Mouse (Mus musculus): ENCODE measurements around the gene Taf11. TPM values are rescaled to one million over a fixed set of nuclear protein-coding genes. Genes with fewer than 3 reads are reported as not detected.

The Taf11 gene
- polyA plus RNA-seq, 1 experiment = 11.5 TPM

DNA sequence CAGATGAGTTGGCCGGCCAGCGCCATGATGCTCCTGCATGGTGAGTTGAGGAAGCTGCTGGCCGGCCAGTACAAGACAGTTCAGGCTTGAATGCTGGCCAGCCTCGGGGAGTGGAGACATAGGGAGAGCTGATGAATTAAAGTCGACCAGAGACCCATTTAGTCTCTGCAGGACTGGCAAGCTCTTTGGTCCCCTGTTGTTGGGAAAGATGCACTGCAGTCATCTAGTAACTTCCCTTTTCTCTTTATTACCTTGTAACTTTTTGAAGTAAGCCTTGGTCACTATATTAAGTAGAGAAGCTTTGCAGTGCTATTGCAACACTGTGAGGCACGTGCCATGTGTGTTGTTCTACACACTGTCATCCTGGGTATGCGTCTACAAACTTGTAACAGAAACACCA lies 15.9 kb upstream of the Taf11 start:
- TF ChIP-seq POLR2A (IDR thresholded peaks at IDR 0.05; ENCODE audit: borderline replicate concordance, extremely low read depth, low read depth, low read length) = no peak
- no peak for TF ChIP-seq CTCF (IDR thresholded peaks at IDR 0.05; ENCODE audit: insufficient read depth, low read length)
- 27% methylated on average over 7 of the region's 7 CpGs for WGBS
- Histone ChIP-seq H3K4me1 (ENCODE audit: control insufficient read depth, insufficient read depth, low read length) (peaks cover 32% of the 10 kb centered on the region), H3K4me3 (replicated peaks; ENCODE audit: extremely low read depth, low read depth, low read length) (no peak overlapping the region)
- no peak for DNase-seq

DNA sequence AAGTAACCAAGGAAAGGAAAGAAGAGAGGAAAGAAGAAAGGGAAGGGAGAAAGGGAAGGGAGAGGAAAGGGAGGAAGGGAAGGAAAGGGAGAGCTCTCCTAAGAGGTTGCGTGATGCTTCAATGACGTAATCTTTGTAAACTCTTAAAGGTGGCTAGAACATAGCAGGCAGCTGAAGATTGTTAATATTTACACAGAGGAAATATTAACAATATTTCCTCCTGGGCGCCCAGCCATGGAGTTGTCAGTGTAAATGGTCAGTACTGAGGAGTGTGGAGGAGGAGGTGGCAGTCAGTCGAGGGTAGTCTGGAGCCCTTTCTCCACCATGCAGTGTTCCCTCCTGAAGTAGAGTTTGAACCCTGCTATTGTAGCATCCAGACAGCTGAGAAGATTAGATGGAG lies 15.4 kb upstream of the Taf11 start:
- H3K4me1 ChIP-seq (ENCODE audit: control insufficient read depth, insufficient read depth, low read length) = peaks cover 32% of the 10 kb centered on the region

DNA sequence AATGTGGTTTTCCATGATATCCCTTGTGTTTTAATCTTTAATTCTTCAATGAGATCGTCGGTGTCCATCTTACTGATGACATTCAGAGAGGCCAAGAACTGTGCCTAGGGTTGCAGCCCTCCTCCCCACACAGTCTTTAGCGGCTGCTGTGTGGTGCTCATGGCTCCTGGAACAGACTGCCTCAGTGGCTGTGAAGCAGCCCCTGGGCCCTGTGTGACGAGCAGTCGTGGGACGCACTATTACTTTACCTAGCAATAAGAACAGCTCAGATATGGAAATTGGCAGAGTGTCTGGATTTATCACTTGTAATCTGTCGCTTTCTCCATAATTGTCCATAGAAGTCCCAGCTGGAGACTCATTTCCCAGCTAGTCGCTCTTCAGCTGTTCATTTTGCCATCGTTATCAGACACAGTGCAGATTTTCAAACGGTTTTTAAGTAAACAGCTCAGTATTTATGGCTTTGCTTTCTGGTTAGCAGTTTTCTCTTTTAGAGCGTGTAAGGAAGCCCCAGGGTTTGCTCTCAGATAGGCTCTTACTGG lies 12.6 kb upstream of the Taf11 start:
- Histone ChIP-seq H3K4me3 (replicated peaks; ENCODE audit: extremely low read depth, low read depth, low read length) (no peak overlapping the region), H3K4me1 (ENCODE audit: control insufficient read depth, insufficient read depth, low read length) (peaks cover 32% of the 10 kb centered on the region)
- DNase-seq = no peak
- WGBS = 78% methylated on average over 11 of the region's 11 CpGs
- no peak for TF ChIP-seq CTCF (IDR thresholded peaks at IDR 0.05; ENCODE audit: insufficient read depth, low read length)
- TF ChIP-seq POLR2A (IDR thresholded peaks at IDR 0.05; ENCODE audit: borderline replicate concordance, extremely low read depth, low read depth, low read length) = no peak

More for the DNA sequence above, 15.4 kb upstream of the Taf11 start:
- no peak overlapping the region for H3K4me3 ChIP-seq (replicated peaks; ENCODE audit: extremely low read depth, low read depth, low read length)
- 24% methylated on average over 4 of the region's 4 CpGs for WGBS
- TF ChIP-seq CTCF (IDR thresholded peaks at IDR 0.05; ENCODE audit: insufficient read depth, low read length) (no peak), POLR2A (IDR thresholded peaks at IDR 0.05; ENCODE audit: borderline replicate concordance, extremely low read depth, low read depth, low read length) (no peak)
- DNase-seq = peak; percentile 54

DNA sequence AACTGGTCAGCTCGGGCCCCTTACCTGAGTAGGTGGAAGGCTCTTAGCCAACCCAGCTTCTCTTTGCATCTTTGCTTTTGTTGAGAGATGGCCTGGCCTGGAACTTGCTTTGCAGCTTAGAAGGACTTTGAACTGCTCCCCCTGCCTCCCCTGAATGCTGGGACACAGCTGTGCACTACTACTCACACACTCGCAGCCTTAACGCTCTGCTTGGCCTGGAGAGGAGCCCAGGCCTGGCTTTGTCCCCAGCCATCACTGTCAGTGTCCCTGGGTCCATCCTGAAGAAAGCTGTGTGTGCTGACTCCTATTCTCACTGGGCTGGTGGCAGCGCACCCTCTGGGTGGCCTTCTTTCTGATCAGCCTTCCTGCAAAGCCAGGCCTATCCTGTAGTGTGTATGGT lies 11.0 kb upstream of the Taf11 start:
- Histone ChIP-seq H3K4me3 (replicated peaks; ENCODE audit: extremely low read depth, low read depth, low read length) (no peak overlapping the region), H3K4me1 (ENCODE audit: control insufficient read depth, insufficient read depth, low read length) (peaks cover 24% of the 10 kb centered on the region)
- TF ChIP-seq POLR2A (IDR thresholded peaks at IDR 0.05; ENCODE audit: borderline replicate concordance, extremely low read depth, low read depth, low read length) (no peak), CTCF (IDR thresholded peaks at IDR 0.05; ENCODE audit: insufficient read depth, low read length) (no peak)
- 48% methylated on average over 4 of the region's 4 CpGs for WGBS
- DNase-seq = no peak

DNA sequence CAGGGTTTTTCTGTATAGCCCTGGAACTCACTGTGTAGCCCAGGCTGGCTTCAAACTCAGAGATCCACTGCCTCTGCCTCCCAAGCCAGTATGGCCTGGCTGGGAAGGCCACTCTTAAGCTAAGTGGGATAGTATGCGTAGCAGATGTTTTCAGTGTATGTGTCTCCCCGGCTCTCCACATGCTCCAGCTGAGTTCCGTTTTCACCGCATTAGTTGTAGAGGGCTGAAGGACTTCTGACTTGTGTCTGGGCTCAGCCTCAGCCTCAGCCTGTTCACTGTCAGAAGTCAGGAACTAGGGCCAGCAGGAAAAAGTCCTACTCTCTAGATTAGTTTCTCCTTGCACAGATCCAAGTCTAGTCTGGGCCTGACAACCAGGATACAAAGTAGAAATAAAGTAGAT lies 6.7 kb upstream of the Taf11 start:
- no peak for TF ChIP-seq CTCF (IDR thresholded peaks at IDR 0.05; ENCODE audit: insufficient read depth, low read length)
- no peak for TF ChIP-seq POLR2A (IDR thresholded peaks at IDR 0.05; ENCODE audit: borderline replicate concordance, extremely low read depth, low read depth, low read length)
- Histone ChIP-seq H3K4me1 (ENCODE audit: control insufficient read depth, insufficient read depth, low read length) (peaks cover 6% of the 10 kb centered on the region), H3K4me3 (replicated peaks; ENCODE audit: extremely low read depth, low read depth, low read length) (no peak overlapping the region)
- WGBS = 67% methylated on average over 4 of the region's 4 CpGs
- DNase-seq = no peak

DNA sequence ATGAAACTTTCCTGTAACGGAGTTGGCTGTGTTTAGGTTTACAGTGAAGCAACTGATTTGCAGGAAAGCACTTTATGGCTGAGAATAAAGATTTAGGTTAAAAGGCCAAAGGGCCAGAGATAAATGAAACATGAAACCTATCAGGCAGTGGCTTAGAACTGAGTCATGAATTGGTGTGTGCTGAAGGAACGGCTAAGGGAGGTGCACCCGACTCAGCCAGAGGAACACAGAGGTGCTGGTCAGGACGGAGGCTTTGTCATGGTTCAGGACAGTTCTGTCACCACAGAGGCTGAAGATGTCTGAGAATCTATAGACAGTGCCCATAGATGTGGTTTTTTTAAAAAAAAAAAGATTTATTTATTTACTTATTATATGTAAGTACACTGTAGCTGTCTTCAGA lies 5.1 kb upstream of the Taf11 start:
- no peak for TF ChIP-seq POLR2A (IDR thresholded peaks at IDR 0.05; ENCODE audit: borderline replicate concordance, extremely low read depth, low read depth, low read length)
- TF ChIP-seq CTCF (IDR thresholded peaks at IDR 0.05; ENCODE audit: insufficient read depth, low read length) = no peak
- no peak for DNase-seq
- 77% methylated on average over 4 of the region's 4 CpGs for WGBS
- Histone ChIP-seq H3K4me1 (ENCODE audit: control insufficient read depth, insufficient read depth, low read length) (peaks cover 9% of the 10 kb centered on the region), H3K4me3 (replicated peaks; ENCODE audit: extremely low read depth, low read depth, low read length) (no peak overlapping the region)

DNA sequence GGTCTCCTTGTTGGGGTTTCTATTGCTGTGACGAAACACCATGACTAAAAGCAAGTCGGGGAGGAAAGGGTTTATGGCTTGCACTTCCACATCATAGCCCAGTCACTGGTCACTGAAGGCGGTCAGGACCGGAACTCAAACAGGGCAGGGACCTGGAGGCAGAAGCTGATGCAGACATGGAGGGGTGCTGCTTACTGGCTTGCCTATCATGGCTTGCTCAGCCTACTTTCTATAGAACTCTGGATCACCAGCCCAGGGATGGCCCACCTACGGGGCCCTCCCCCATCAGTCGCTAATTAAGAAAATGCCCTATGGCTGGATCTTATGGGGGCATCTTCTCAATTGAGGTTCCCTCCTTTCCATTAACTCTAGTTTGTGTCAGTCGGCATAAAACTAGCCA lies 1.7 kb upstream of the Taf11 start:
- 85% methylated on average over 7 of the region's 7 CpGs for WGBS
- DNase-seq = no peak
- no peak for TF ChIP-seq POLR2A (IDR thresholded peaks at IDR 0.05; ENCODE audit: borderline replicate concordance, extremely low read depth, low read depth, low read length)
- TF ChIP-seq CTCF (IDR thresholded peaks at IDR 0.05; ENCODE audit: insufficient read depth, low read length) = no peak
- Histone ChIP-seq H3K4me1 (ENCODE audit: control insufficient read depth, insufficient read depth, low read length) (peaks cover 11% of the 10 kb centered on the region), H3K4me3 (replicated peaks; ENCODE audit: extremely low read depth, low read depth, low read length) (no peak overlapping the region)

DNA sequence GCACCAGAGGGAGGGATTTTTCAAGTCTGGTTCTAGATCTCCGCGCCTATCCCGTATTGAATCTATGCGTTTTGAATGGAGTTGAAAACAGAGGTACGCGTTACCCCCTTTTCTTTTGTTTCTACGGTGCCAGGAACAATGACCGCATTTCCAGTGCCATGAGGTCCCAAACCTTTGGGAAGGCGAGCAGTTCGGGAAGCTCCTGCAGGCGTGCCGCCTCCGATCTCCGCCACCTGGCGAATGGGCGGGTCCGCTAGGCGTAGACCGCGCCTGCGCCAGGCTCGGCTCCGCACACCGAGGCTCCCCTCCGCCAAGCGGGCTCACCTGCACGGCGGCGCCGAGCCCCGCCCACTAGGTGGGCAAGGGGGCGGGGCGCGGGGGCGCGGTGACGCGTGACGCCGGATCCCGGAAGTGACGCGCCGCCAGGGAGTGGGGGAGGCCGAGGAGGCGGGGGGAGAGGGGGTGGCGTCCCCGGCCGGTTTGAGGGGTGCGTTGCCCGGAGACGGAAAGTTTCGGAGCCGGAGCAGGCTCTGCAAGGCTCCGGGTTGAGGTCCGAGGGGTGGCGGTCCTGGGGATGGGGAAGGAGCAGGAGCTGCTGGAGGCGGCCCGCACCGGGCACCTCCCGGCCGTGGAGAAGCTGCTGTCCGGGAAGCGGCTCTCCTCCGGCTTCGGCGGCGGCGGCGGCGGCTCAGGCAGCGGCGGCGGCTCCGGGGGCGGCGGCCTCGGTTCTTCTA lies 589 bp downstream of the Taf11 start, which contains the start of gene Anks1:
Anks1 (plus strand) TSS at position 419 of the 734 bp plus-strand sequence.
- Histone ChIP-seq H3K4me1 (ENCODE audit: control insufficient read depth, insufficient read depth, low read length) (peaks cover 11% of the 10 kb centered on the region), H3K4me3 (replicated peaks; ENCODE audit: extremely low read depth, low read depth, low read length) (peak within 1 kb of the TSS; percentile 93)
- TF ChIP-seq POLR2A (IDR thresholded peaks at IDR 0.05; ENCODE audit: borderline replicate concordance, extremely low read depth, low read depth, low read length) = peak; percentile 37; the same call in 1 of the 2 replicates
- no peak for TF ChIP-seq CTCF (IDR thresholded peaks at IDR 0.05; ENCODE audit: insufficient read depth, low read length)
- WGBS = under 1% methylated on average over 78 of the region's 78 CpGs
- DNase-seq = peak; percentile 93

DNA sequence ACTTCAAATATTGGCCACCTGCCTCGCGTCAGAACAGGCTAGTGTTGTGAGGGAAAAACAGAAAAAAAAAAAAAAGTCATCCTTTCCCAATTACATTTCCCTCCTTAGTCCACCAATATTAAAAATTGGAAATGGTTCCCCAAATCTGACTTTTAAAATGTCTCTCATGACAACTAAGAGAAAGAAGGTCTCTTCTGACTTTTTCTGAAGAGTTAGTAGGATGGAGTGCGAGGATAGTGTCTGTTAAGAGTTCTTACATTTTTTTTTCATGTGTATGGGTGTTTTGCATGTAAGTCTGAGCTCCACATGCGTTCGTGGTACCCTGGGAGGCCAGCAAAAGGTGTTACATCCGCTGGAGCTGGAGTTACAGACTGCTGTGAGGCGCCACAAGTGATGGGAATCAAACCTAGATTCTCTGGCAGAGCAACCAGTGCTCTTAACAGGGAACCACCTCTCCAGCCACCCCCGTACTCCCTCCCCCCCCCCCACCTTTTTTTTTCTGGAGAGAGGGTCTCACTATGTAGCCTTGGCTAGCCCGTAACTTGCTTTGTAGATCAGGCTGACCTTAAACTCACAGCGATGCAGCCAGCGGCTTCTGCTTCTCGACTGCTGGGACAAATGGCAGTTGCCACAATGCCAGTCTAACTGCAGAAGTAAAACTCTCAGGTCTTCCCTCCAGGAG lies 1.3 kb downstream of the Taf11 start:
- Histone ChIP-seq H3K4me1 (ENCODE audit: control insufficient read depth, insufficient read depth, low read length) (peaks cover 11% of the 10 kb centered on the region), H3K4me3 (replicated peaks; ENCODE audit: extremely low read depth, low read depth, low read length) (peak overlapping the region; percentile 93)
- DNase-seq = no peak
- no peak for TF ChIP-seq CTCF (IDR thresholded peaks at IDR 0.05; ENCODE audit: insufficient read depth, low read length)
- no peak for TF ChIP-seq POLR2A (IDR thresholded peaks at IDR 0.05; ENCODE audit: borderline replicate concordance, extremely low read depth, low read depth, low read length)
- 0% methylated on average over 12 of the region's 12 CpGs for WGBS

Data from lung, adult 2 months (tissue).